Mouse (Mus musculus) CH12.LX (cell line): ENCODE results near the gene Rad54l2. TPM values are rescaled to one million over a fixed set of nuclear protein-coding genes. Genes with fewer than 3 reads are reported as not detected.

ENCODE experiments used
- DNase-seq: peaks from one replicate; pipeline ENCODE4 v3.0.0-alpha.2; 2013; ENCODE audit errors: extremely low read depth
- H3K27ac ChIP-seq: 2 replicates; pipeline ENCODE4 v1.5.1; 2012; ENCODE audit warnings: low read depth, mild to moderate bottlenecking, control low read depth, moderate library complexity; ENCODE audit not compliant: insufficient read depth
- H3K27me3 ChIP-seq: replicated peaks from 2 replicates; pipeline ENCODE3; 2012; ENCODE audit warnings: inconsistent platforms
- H3K36me3 ChIP-seq, 2 experiments: replicated peaks in 1 of 2; 2 replicates each; pipeline versions ENCODE3 to v1.6.1; 2012; ENCODE audit warnings: inconsistent platforms in 1 of 2, low read length in 1 of 2, mild to moderate bottlenecking in 1 of 2, mixed read lengths in 1 of 2, moderate library complexity in 1 of 2; ENCODE audit not compliant: control insufficient read depth in 1 of 2, insufficient read depth in 1 of 2
- H3K4me1 ChIP-seq, 2 experiments: 2 replicates each; pipeline ENCODE4 v1.6.1; 2012; ENCODE audit warnings: inconsistent platforms in 1 of 2, moderate library complexity in 1 of 2; ENCODE audit not compliant: insufficient read depth in 2 of 2, control insufficient read depth in 1 of 2
- H3K4me2 ChIP-seq: 2 replicates; pipeline ENCODE4 v1.6.1; 2012; ENCODE audit warnings: low read depth, mild to moderate bottlenecking, control low read depth; ENCODE audit not compliant: poor library complexity, insufficient read depth, severe bottlenecking
- H3K4me3 ChIP-seq, 3 experiments: fragments of 150-350 bp in 1 of 3; sonication (generic) in 1 of 3; replicated peaks in 1 of 3; 2 replicates each; pipeline versions ENCODE3 to v1.5.1; 2011 to 2012; ENCODE audit warnings: low read depth in 2 of 3, low read length in 2 of 3, mild to moderate bottlenecking in 2 of 3, moderate library complexity in 2 of 3, control low read depth in 1 of 3, improper control_type of control experiment in 1 of 3, inconsistent platforms in 1 of 3, mixed read lengths in 1 of 3; ENCODE audit not compliant: poor library complexity in 1 of 3
- H3K79me2 ChIP-seq: replicated peaks from 2 replicates; pipeline ENCODE4 v1.6.1; 2012; ENCODE audit warnings: mild to moderate bottlenecking, moderate library complexity; ENCODE audit not compliant: control insufficient read depth, poor library complexity, insufficient read depth, severe bottlenecking; ENCODE audit errors: extremely low read depth
- H3K9ac ChIP-seq: 2 replicates; pipeline ENCODE4 v1.6.1; 2012; ENCODE audit warnings: low read depth, mild to moderate bottlenecking, control low read depth, moderate library complexity; ENCODE audit not compliant: insufficient read depth
- H3K9me3 ChIP-seq: replicated peaks from 2 replicates; pipeline ENCODE3; 2012; ENCODE audit warnings: low read length, inconsistent platforms, mixed read lengths
- BHLHE40 ChIP-seq: IDR thresholded peaks from 2 replicates; pipeline ENCODE4 v1.6.1; 2011; ENCODE audit warnings: mild to moderate bottlenecking, low read depth, low read length, improper control_type of control experiment
- CHD1 ChIP-seq: IDR thresholded peaks from 2 replicates; pipeline ENCODE4 v1.6.1; 2012; ENCODE audit warnings: low read depth, low read length, improper control_type of control experiment, inconsistent platforms
- E2F4 ChIP-seq: IDR thresholded peaks from 2 replicates; pipeline ENCODE4 v1.6.1; 2011; ENCODE audit warnings: low read depth, low read length, improper control_type of control experiment; ENCODE audit not compliant: insufficient replicate concordance
- EP300 ChIP-seq: IDR thresholded peaks from 2 replicates; pipeline ENCODE4 v1.6.1; 2011; ENCODE audit warnings: low read length, improper control_type of control experiment
- ETS1 ChIP-seq: conservative IDR thresholded peaks from 2 replicates; pipeline ENCODE4 v1.6.1; 2012; ENCODE audit warnings: low read depth, mild to moderate bottlenecking, inconsistent platforms, low read length, improper control_type of control experiment, moderate library complexity
- GABPA ChIP-seq: IDR thresholded peaks from 2 replicates; pipeline ENCODE4 v1.6.1; 2012; ENCODE audit warnings: low read depth, low read length, improper control_type of control experiment, inconsistent platforms; ENCODE audit not compliant: insufficient replicate concordance
- IRF4 ChIP-seq: IDR thresholded peaks from 2 replicates; pipeline ENCODE4 v1.6.1; 2014; ENCODE audit warnings: low read depth, mild to moderate bottlenecking, inconsistent platforms, low read length, improper control_type of control experiment
- JUN ChIP-seq: IDR thresholded peaks from 2 replicates; pipeline ENCODE4 v1.6.1; 2011; ENCODE audit warnings: low read depth, mild to moderate bottlenecking, low read length, improper control_type of control experiment, moderate library complexity; ENCODE audit not compliant: insufficient read depth
- MAFK ChIP-seq: IDR thresholded peaks from 2 replicates; pipeline ENCODE4 v1.6.1; 2011; ENCODE audit warnings: low read length, improper control_type of control experiment; ENCODE audit not compliant: insufficient replicate concordance
- NELFE ChIP-seq: IDR thresholded peaks from 2 replicates; pipeline ENCODE4 v1.6.1; 2011; ENCODE audit warnings: low read depth, low read length, improper control_type of control experiment
- NRF1 ChIP-seq: IDR thresholded peaks from 2 replicates; pipeline ENCODE4 v1.6.1; 2014; ENCODE audit warnings: low read depth, mild to moderate bottlenecking, inconsistent platforms, low read length, improper control_type of control experiment, moderate library complexity
- POLR2AphosphoS2 ChIP-seq: IDR thresholded peaks from 2 replicates; pipeline ENCODE4 v1.6.1; 2011; ENCODE audit warnings: low read depth, low read length, improper control_type of control experiment
- RAD21 ChIP-seq: IDR thresholded peaks from 2 replicates; pipeline ENCODE4 v1.6.1; 2011; ENCODE audit warnings: low read depth, mild to moderate bottlenecking, low read length, improper control_type of control experiment, moderate library complexity
- RCOR1 ChIP-seq: conservative IDR thresholded peaks from 2 replicates; pipeline ENCODE4 v1.6.1; 2012; ENCODE audit warnings: low read depth, mild to moderate bottlenecking, inconsistent platforms, low read length, improper control_type of control experiment
- SIN3A ChIP-seq: IDR thresholded peaks from 2 replicates; pipeline ENCODE4 v1.6.1; 2012; ENCODE audit warnings: low read length, improper control_type of control experiment, inconsistent platforms
- SMC3 ChIP-seq: IDR thresholded peaks from 2 replicates; pipeline ENCODE4 v1.6.1; 2011; ENCODE audit warnings: low read depth, low read length, improper control_type of control experiment
- TBP ChIP-seq: conservative IDR thresholded peaks from 2 replicates; pipeline ENCODE4 v1.6.1; 2011; ENCODE audit warnings: low read depth, low read length, improper control_type of control experiment
- TCF12 ChIP-seq: IDR thresholded peaks from 2 replicates; pipeline ENCODE4 v1.6.1; 2014; ENCODE audit warnings: low read depth, mild to moderate bottlenecking, inconsistent platforms, low read length, improper control_type of control experiment
- UBTF ChIP-seq: IDR thresholded peaks from 2 replicates; pipeline ENCODE4 v1.6.1; 2012; ENCODE audit warnings: low read depth, mild to moderate bottlenecking, inconsistent platforms, low read length, improper control_type of control experiment, moderate library complexity
- ZMIZ1 ChIP-seq: IDR thresholded peaks from 2 replicates; pipeline ENCODE4 v1.6.1; 2012; ENCODE audit warnings: low read depth, mild to moderate bottlenecking, inconsistent platforms, low read length, improper control_type of control experiment
- ZNF384 ChIP-seq: IDR thresholded peaks from 2 replicates; pipeline ENCODE4 v1.6.1; 2012; ENCODE audit warnings: low read depth, low read length, improper control_type of control experiment, inconsistent platforms
- dilution Hi-C: fragments of 300-500 bp; cut with MboI; formaldehyde crosslinking; loops from 2 replicates; pipeline ENCODE4 v1.14.3; 2020; ENCODE audit warnings: low sequenced_read_pairs; ENCODE audit not compliant: extremely low pct_unique_long_range_greater_than_20kb, extremely low pct_ligation_motif_present
- in situ Hi-C: fragments of 300-500 bp; cut with MboI; formaldehyde crosslinking; loops from 3 replicates; pipeline ENCODE4 v1.14.3; 2019; ENCODE audit warnings: low sequenced_read_pairs, low pct_ligation_motif_present, low pct_unique_long_range_greater_than_20kb, mixed read lengths
- polyA plus RNA-seq: library from polyadenylated mRNA; unstranded; fragments of >175 nt; gene quantifications from 2 replicates; pipeline ENCODE4 v1.2.1, GENCODE M21; 2012; ENCODE audit warnings: low read depth; ENCODE audit not compliant: insufficient read length
- total RNA-seq, 2 experiments: library from RNA; depleted of rRNA; stranded (reverse); fragments of 300-350 nt in 1 of 2; fragments of >200 nt in 1 of 2; gene quantifications; 2 replicates each; pipeline ENCODE4 v1.2.3; 2012 to 2014

Rad54l2 gene
- total and polyA plus RNA-seq, 3 experiments: 7.2 to 16.5 (median 11.6) TPM

DNA sequence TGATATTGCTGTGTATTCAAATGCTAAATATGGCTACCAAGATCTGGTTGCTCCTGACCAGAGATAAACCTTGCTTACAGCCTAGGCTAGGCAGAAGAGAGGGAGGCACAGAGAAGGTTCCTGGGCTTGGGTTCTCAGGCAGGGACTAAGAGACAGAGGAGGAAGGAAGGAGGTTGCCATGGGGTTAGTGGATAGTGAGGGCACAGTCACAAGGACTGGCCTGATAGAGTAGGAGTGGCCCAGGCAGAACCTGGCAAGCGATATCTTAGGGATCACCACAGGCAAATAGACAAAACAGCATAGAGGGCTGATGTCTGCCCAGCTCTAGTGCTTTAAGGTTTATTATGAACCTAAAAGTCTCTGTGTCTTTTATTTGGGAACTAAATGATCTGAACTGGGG lies 62.1 kb downstream of the Rad54l2 start:
- H3K27ac ChIP-seq: no peak overlapping the region
- H3K27me3 ChIP-seq: no peaks in the 10 kb centered on the region
- no peaks in the 10 kb centered on the region for H3K9me3 ChIP-seq
- no peak overlapping the region for H3K4me2 ChIP-seq
- no peak overlapping the region for H3K9ac ChIP-seq
- DNase-seq: no peak
- peaks cover 0 to 24% of the 10 kb centered on the region in 2 experiments for H3K36me3 ChIP-seq
- no peaks in the 10 kb centered on the region for H3K4me1 ChIP-seq
- dilution Hi-C loops (no loop called here), in situ Hi-C loops (no loop called here)
- TF ChIP-seq POLR2AphosphoS2: no peak
- TF ChIP-seq MAFK: no peak
- no peak for TF ChIP-seq RAD21
- TF ChIP-seq IRF4: no peak
- no peak for TF ChIP-seq JUN
- no peak for TF ChIP-seq TCF12
- no peak for TF ChIP-seq NELFE
- no peak for TF ChIP-seq SMC3
- TF ChIP-seq UBTF: no peak
- no peak for TF ChIP-seq ETS1
- TF ChIP-seq TBP: no peak
- no peak for TF ChIP-seq E2F4
- no peak overlapping the region for H3K4me3 ChIP-seq
- H3K79me2 ChIP-seq: no peaks in the 10 kb centered on the region

DNA sequence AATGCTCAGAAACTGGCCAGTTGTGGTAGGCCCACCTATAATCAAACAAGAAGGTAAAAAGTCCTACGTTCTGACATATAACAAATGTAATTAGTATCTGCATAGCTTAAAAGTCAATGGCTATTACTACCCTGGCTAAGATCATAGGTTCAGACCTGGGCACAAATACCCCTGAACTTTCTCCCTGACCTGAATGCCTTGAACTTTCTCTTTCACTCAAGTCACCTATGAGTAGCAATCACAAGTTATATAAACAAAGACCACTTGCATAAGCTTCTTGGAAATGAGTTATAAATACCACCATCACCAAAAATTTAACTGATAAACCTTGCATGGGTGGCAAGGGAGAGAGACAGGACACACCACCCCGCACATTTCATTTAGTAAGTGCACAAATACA lies 63.6 kb downstream of the Rad54l2 start:
- in situ Hi-C loops: no loop called here
- H3K9ac ChIP-seq: no peak overlapping the region
- no peak overlapping the region for H3K4me3 ChIP-seq
- dilution Hi-C loops: no loop called here
- no peak for TF ChIP-seq JUN
- TF ChIP-seq EP300: no peak
- TF ChIP-seq SIN3A: no peak
- no peak for TF ChIP-seq NELFE
- no peak for TF ChIP-seq ETS1
- no peak for TF ChIP-seq POLR2AphosphoS2
- no peak for TF ChIP-seq SMC3
- no peak for TF ChIP-seq CHD1
- TF ChIP-seq BHLHE40: no peak
- TF ChIP-seq RCOR1: no peak
- TF ChIP-seq GABPA: no peak
- no peak for TF ChIP-seq ZNF384
- TF ChIP-seq NRF1: no peak
- no peak for TF ChIP-seq ZMIZ1
- no peak overlapping the region for H3K4me2 ChIP-seq
- no peaks in the 10 kb centered on the region for H3K27me3 ChIP-seq
- H3K9me3 ChIP-seq: no peaks in the 10 kb centered on the region
- no peak overlapping the region for H3K27ac ChIP-seq
- H3K79me2 ChIP-seq: no peaks in the 10 kb centered on the region
- H3K36me3 ChIP-seq: peaks cover 0 to 31% of the 10 kb centered on the region in 2 experiments
- no peaks in the 10 kb centered on the region for H3K4me1 ChIP-seq
- no peak for DNase-seq
